In the genomic region with DNA sequence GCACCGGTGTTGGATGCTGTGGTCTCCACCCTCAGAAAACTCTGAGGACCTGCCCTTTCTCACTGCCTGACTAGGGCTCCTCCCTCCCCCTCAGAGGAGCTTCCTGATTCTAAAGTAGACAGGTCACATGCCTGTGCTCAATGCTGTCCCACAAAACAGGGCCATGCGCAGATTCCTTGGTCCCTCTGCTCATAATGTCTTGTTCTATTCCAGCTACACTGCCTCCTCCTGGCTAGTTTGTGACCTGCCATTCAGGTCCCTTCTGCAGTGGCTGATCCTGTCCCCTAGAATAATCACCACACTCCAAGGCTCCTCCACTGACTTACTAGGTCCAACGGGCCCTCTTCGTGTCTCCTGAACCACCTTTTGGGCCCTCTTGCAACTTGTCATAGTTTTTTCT, we compare ENCODE assay signal across 15 mouse cellular contexts. TPM values are rescaled to one million over a fixed set of nuclear protein-coding genes. Genes with fewer than 3 reads are reported as not detected.
A peak's percentile ranks its signal among the peaks of the same experiment; 100 is the strongest.
DNase-seq lines count a peak whose midpoint lies in the region; ATAC-seq lines count a peak whose summit lies in the region.
"Had no signal": no experiment of that assay in that cellular context is flagged by ENCODE, and none has a peak within 500 bp of the region (broad histone marks: within the 10 kb centered on the region; RNA-seq: fewer than 3 reads in every experiment).

No protein-coding gene starts in this region.

- H3K27ac ChIP-seq in intestine, embryonic 15.5 days, result 0 out of 2 replicates have a peak overlapping the region, but pooled peaks have one; percentile 27
- no peak overlapping the region for H3K27ac ChIP-seq in intestine, embryonic 16.5 days (ENCODE audit: low read length)
- peak overlapping the region; percentile 92 for H3K27ac ChIP-seq in embryonic facial prominence, embryonic 11.5 days (replicated peaks; ENCODE audit: low read depth, low read length)
- peak overlapping the region; percentile 88 for H3K27ac ChIP-seq in limb, embryonic 13.5 days
- H3K27ac ChIP-seq: kidney, postnatal 0 days; lung, embryonic 15.5 days had no signal

- peak; percentile 55 for DNase-seq in ES-CJ7 (ENCODE audit: low read depth, low spot score)
- DNase-seq in embryonic facial prominence, embryonic 11.5 days (ENCODE audit: low spot score), result no peak
- DNase-seq in adrenal gland, adult 2 months, result no peak
- no peak for DNase-seq in left cerebral cortex, postnatal 10 days (ENCODE audit: extremely low spot score in 1 of 2, low spot score in 2 of 2)
- DNase-seq: cerebellum, adult 8-10 months; gastrocnemius, postnatal 10 days had no signal

- H3K36me3 ChIP-seq in intestine, embryonic 15.5 days, result no peaks in the 10 kb centered on the region
- H3K36me3 ChIP-seq in intestine, embryonic 16.5 days (ENCODE audit: control insufficient read depth, insufficient read depth, low read length), result no peaks in the 10 kb centered on the region
- H3K36me3 ChIP-seq in embryonic facial prominence, embryonic 11.5 days (replicated peaks; ENCODE audit: control insufficient read depth, insufficient read depth, low read depth, low read length), result no peaks in the 10 kb centered on the region
- H3K36me3 ChIP-seq in limb, embryonic 13.5 days, result no peaks in the 10 kb centered on the region
- H3K36me3 ChIP-seq: lung, embryonic 15.5 days had no signal

- H3K4me3 ChIP-seq in intestine, embryonic 15.5 days (replicated peaks), result no peak overlapping the region
- H3K4me3 ChIP-seq in intestine, embryonic 16.5 days (ENCODE audit: low read length), result no peak overlapping the region
- H3K4me3 ChIP-seq in embryonic facial prominence, embryonic 11.5 days (ENCODE audit: low read depth, low read length), result no peak overlapping the region
- no peak overlapping the region for H3K4me3 ChIP-seq in limb, embryonic 13.5 days
- H3K4me3 ChIP-seq: lung, embryonic 15.5 days had no signal

- WGBS in intestine, embryonic 15.5 days, result 69% methylated on average over 4 of the region's 4 CpGs
- 68% methylated on average over 4 of the region's 4 CpGs for WGBS in intestine, embryonic 16.5 days
- WGBS in embryonic facial prominence, embryonic 11.5 days, result 72% methylated on average over 4 of the region's 4 CpGs
- WGBS in limb, embryonic 13.5 days, result 66% methylated on average over 4 of the region's 4 CpGs

- no peak for ATAC-seq in intestine, embryonic 15.5 days
- ATAC-seq in intestine, embryonic 16.5 days, result no peak
- no peak for ATAC-seq in embryonic facial prominence, embryonic 11.5 days (replicated peaks; ENCODE audit: insufficient number of reproducible peaks, low FRiP score, low TSS enrichment, low read depth)
- no peak for ATAC-seq in limb, embryonic 13.5 days (ENCODE audit: low FRiP score, low read depth)
- ATAC-seq: CD4-positive, CD25-positive, alpha-beta regulatory T cell, adult 4 months; forebrain, embryonic 14.5 days; Patski had no signal

- no peak overlapping the region for H3K4me2 ChIP-seq in intestine, embryonic 15.5 days (replicated peaks)
- H3K4me2 ChIP-seq in intestine, embryonic 16.5 days (ENCODE audit: low read depth, low read length), result no peak overlapping the region
- H3K4me2 ChIP-seq in embryonic facial prominence, embryonic 11.5 days (ENCODE audit: low read depth, low read length), result no peak overlapping the region
- peak overlapping the region; percentile 34 for H3K4me2 ChIP-seq in limb, embryonic 13.5 days (replicated peaks)
- H3K4me2 ChIP-seq: heart, embryonic 11.5 days; lung, embryonic 15.5 days had no signal

- H3K9ac ChIP-seq in intestine, embryonic 15.5 days, result no peak overlapping the region
- no peak overlapping the region for H3K9ac ChIP-seq in intestine, embryonic 16.5 days (ENCODE audit: low read depth, low read length)
- H3K9ac ChIP-seq in embryonic facial prominence, embryonic 11.5 days (replicated peaks; ENCODE audit: low read length), result no peak overlapping the region
- no peak overlapping the region for H3K9ac ChIP-seq in limb, embryonic 13.5 days
- H3K9ac ChIP-seq: lung, embryonic 15.5 days had no signal

- 0 out of 2 replicates have a peak, but pooled peaks cover 2% of the 10 kb centered on the region for H3K27me3 ChIP-seq in intestine, embryonic 15.5 days (replicated peaks)
- no peaks in the 10 kb centered on the region for H3K27me3 ChIP-seq in intestine, embryonic 16.5 days (replicated peaks; ENCODE audit: control insufficient read depth, insufficient read depth, low read length)
- no peaks in the 10 kb centered on the region for H3K27me3 ChIP-seq in embryonic facial prominence, embryonic 11.5 days (ENCODE audit: control insufficient read depth, insufficient read depth, low read length)
- H3K27me3 ChIP-seq in limb, embryonic 13.5 days, result peaks cover 14% of the 10 kb centered on the region
- H3K27me3 ChIP-seq: Patski had no signal

- peaks cover 43% of the 10 kb centered on the region for H3K4me1 ChIP-seq in intestine, embryonic 15.5 days (replicated peaks)
- peaks cover 40% of the 10 kb centered on the region for H3K4me1 ChIP-seq in intestine, embryonic 16.5 days (ENCODE audit: control insufficient read depth, insufficient read depth, low read length)
- peaks cover 32% of the 10 kb centered on the region for H3K4me1 ChIP-seq in embryonic facial prominence, embryonic 11.5 days (ENCODE audit: control insufficient read depth, insufficient read depth, low read length)
- H3K4me1 ChIP-seq in limb, embryonic 13.5 days, result peaks cover 79% of the 10 kb centered on the region

- no peaks in the 10 kb centered on the region for H3K9me3 ChIP-seq in intestine, embryonic 15.5 days
- no peaks in the 10 kb centered on the region for H3K9me3 ChIP-seq in intestine, embryonic 16.5 days (ENCODE audit: control insufficient read depth, low read length)
- H3K9me3 ChIP-seq in embryonic facial prominence, embryonic 11.5 days (replicated peaks; ENCODE audit: control insufficient read depth, low read length), result no peaks in the 10 kb centered on the region
- no peaks in the 10 kb centered on the region for H3K9me3 ChIP-seq in limb, embryonic 13.5 days
- H3K9me3 ChIP-seq: lung, embryonic 15.5 days had no signal

- intact Hi-C loops in left cerebral cortex, postnatal 10 days (cut with DNase I), result no loop called here

RNA-seq across cellular contexts. Expression of gene Mn1, which starts 21.0 kb away (rescaled TPM):
- polyA plus RNA-seq in intestine, embryonic 15.5 days (2015; fragmentation: Nextera tagmentation; extraction: Ambion mirVana), result 8.0 and 8.7 TPM in 2 replicates
- 7.2 and 7.4 TPM in 2 replicates for polyA plus RNA-seq in intestine, embryonic 16.5 days (2015; fragmentation: Nextera tagmentation; extraction: Ambion mirVana)
- 36.3 and 36.8 TPM in 2 replicates for polyA plus RNA-seq in embryonic facial prominence, embryonic 11.5 days (2014; fragmentation: Nextera tagmentation; extraction: Ambion mirVana)
- 22.8 and 22.9 TPM in 2 replicates for polyA plus RNA-seq in limb, embryonic 13.5 days (2015; fragmentation: Nextera tagmentation; extraction: Ambion mirVana)
- total RNA-seq in adrenal gland, adult 2 months (2021), result 1 to 10 TPM; 3.0 to 5.6 TPM
- 4.7 and 4.8 TPM in 2 replicates for polyA plus RNA-seq in adrenal gland, adult 2 months (2012; rRNA removed)
- total RNA-seq in left cerebral cortex, postnatal 10 days (2021), result 10 to 100 TPM; 63.5 to 70.7 TPM
- polyA plus RNA-seq: CD4-positive, CD25-positive, alpha-beta regulatory T cell, adult 4 months had no signal
